Comparison of ENCODE assay signal across 26 mouse cellular contexts in the genomic region with DNA sequence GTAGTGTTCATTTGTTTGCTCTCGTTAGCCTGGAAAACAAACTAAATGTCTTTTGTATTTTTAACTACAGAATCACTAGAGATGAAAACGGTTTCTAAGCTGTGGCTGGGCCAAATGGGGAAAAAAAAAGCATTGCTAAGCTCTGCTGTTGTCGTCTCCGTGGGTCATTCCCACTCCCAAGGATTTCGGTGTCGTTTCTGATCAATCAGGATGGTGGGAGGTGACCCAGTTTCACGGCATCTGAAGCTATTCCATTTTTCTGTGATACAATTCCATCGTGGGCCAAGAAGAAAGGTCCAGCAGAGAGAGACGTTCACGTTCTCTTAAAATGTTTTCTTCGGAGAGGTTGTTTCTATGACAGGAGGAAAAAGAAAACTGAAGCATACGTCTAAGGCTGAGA.
"Had no signal": no experiment of that assay in that cellular context is flagged by ENCODE, and none has a peak within 500 bp of the region (broad histone marks: within the 10 kb centered on the region; RNA-seq: fewer than 3 reads in every experiment).

No protein-coding gene starts in this region.

- H3K4me3 ChIP-seq: embryonic facial prominence, embryonic 10.5 days; embryonic facial prominence, embryonic 12.5 days; embryonic facial prominence, embryonic 13.5 days; embryonic facial prominence, embryonic 15.5 days; erythroblast, embryonic 14.5 days; forebrain, embryonic 10.5 days; forebrain, embryonic 12.5 days; forebrain, embryonic 13.5 days; forebrain, embryonic 15.5 days; gastrocnemius, adult 2 months; heart, adult 2 months had no signal

- H3K4me1 ChIP-seq: embryonic facial prominence, embryonic 10.5 days; embryonic facial prominence, embryonic 12.5 days; embryonic facial prominence, embryonic 13.5 days; embryonic facial prominence, embryonic 15.5 days; forebrain, embryonic 10.5 days; forebrain, embryonic 12.5 days; forebrain, embryonic 13.5 days; forebrain, embryonic 15.5 days had no signal

- DNase-seq: cerebellum, adult 2 months; cerebellum, adult 8-10 months; cerebellum, adult 9-10 months; cerebellum, adult 9-11 months; cerebellum, postnatal 10 days; cerebellum, postnatal 14 days; cerebellum, postnatal 25 days; cerebellum, postnatal 36 days; embryo, embryonic 11 days; forebrain, postnatal 0 days; gastrocnemius, adult 2 months; gastrocnemius, postnatal 10 days; gastrocnemius, postnatal 14 days; gastrocnemius, postnatal 25 days; gastrocnemius, postnatal 36 days; heart, adult 18-20 months; heart, adult 2 months had no signal
